Mouse (Mus musculus): ENCODE measurements around the gene Tmem125. TPM values are rescaled to one million over a fixed set of nuclear protein-coding genes. Genes with fewer than 3 reads are reported as not detected.
A peak's percentile ranks its signal among the peaks of the same experiment; 100 is the strongest.
"Not testable (repeated sequence)": the region's sequence is repeated elsewhere in the genome, so short reads cannot be mapped to it uniquely, and the experiment has no call there.

Tmem125 gene
- polyA plus RNA-seq, 2 experiments = 6.0 to 11.1 TPM

- H3K36me3 ChIP-seq (ENCODE audit: control insufficient read depth, insufficient read depth, low read length) = no peaks in the 10 kb centered on the region
- no peak overlapping the region for H3K9ac ChIP-seq (ENCODE audit: low read depth, low read length, severe bottlenecking)
- 71% methylated on average over 3 of the region's 3 CpGs for WGBS
- H3K4me2 ChIP-seq (replicated peaks; ENCODE audit: low read depth, low read length, severe bottlenecking) = no peak overlapping the region
- DNase-seq (ENCODE audit: low spot score) (no peak), ATAC-seq (ENCODE audit: low FRiP score, low read depth) (no peak)
- H3K4me1 ChIP-seq (ENCODE audit: control insufficient read depth, insufficient read depth, low read length) = peaks cover 8% of the 10 kb centered on the region
- peak overlapping the region; percentile 55 for H3K27ac ChIP-seq (replicated peaks; ENCODE audit: low read depth, low read length)
- H3K4me3 ChIP-seq (replicated peaks; ENCODE audit: low read length) = no peak overlapping the region
- H3K9me3 ChIP-seq (ENCODE audit: control insufficient read depth, low read length) = peaks cover 3% of the 10 kb centered on the region
- no peaks in the 10 kb centered on the region for H3K27me3 ChIP-seq (ENCODE audit: control insufficient read depth, insufficient read depth, low read length)
- no peak for TF ChIP-seq POLR2A (IDR thresholded peaks at IDR 0.05; ENCODE audit: borderline replicate concordance, extremely low read depth, insufficient read depth, insufficient read length)
Observed at GRCm38 (mm10) chr4:118564926-118565279, 21.1 kb upstream of the Tmem125 start.

GRCm38 (mm10) chr4:118564062-118564925, 20.4 kb upstream of the Tmem125 start:
- WGBS = 54% methylated on average over 13 of the region's 13 CpGs

GRCm38 (mm10) chr4:118553039-118553649, 9.3 kb upstream of the Tmem125 start:
- no peak for ATAC-seq (ENCODE audit: low FRiP score, low read depth)
- Histone ChIP-seq H3K4me1 (ENCODE audit: control insufficient read depth, insufficient read depth, low read length) (no peaks in the 10 kb centered on the region), H3K27me3 (ENCODE audit: control insufficient read depth, insufficient read depth, low read length) (no peaks in the 10 kb centered on the region), H3K4me2 (replicated peaks; ENCODE audit: low read depth, low read length, severe bottlenecking) (no peak overlapping the region), H3K9me3 (ENCODE audit: control insufficient read depth, low read length) (no peaks in the 10 kb centered on the region), H3K36me3 (ENCODE audit: control insufficient read depth, insufficient read depth, low read length) (no peaks in the 10 kb centered on the region), H3K4me3 (replicated peaks; ENCODE audit: low read length) (no peak overlapping the region), H3K9ac (ENCODE audit: low read depth, low read length, severe bottlenecking) (no peak overlapping the region), H3K27ac (replicated peaks; ENCODE audit: low read depth, low read length) (no peak overlapping the region)
- DNase-seq (ENCODE audit: low spot score) = no peak
- TF ChIP-seq POLR2A (IDR thresholded peaks at IDR 0.05; ENCODE audit: borderline replicate concordance, extremely low read depth, insufficient read depth, insufficient read length) = no peak
- 80% methylated on average over 3 of the region's 3 CpGs for WGBS

More at GRCm38 (mm10) chr4:118564062-118564925, 20.4 kb upstream of the Tmem125 start:
- no peaks in the 10 kb centered on the region for H3K36me3 ChIP-seq (ENCODE audit: control insufficient read depth, insufficient read depth, low read length)
- peak; percentile 73 for ATAC-seq (ENCODE audit: low FRiP score, low read depth)
- H3K27me3 ChIP-seq (ENCODE audit: control insufficient read depth, insufficient read depth, low read length) = no peaks in the 10 kb centered on the region
- no peak overlapping the region for H3K9ac ChIP-seq (ENCODE audit: low read depth, low read length, severe bottlenecking)
- no peak overlapping the region for H3K4me3 ChIP-seq (replicated peaks; ENCODE audit: low read length)
- no peak overlapping the region for H3K4me2 ChIP-seq (replicated peaks; ENCODE audit: low read depth, low read length, severe bottlenecking)
- H3K9me3 ChIP-seq (ENCODE audit: control insufficient read depth, low read length) = peaks cover 3% of the 10 kb centered on the region
- no peak for TF ChIP-seq POLR2A (IDR thresholded peaks at IDR 0.05; ENCODE audit: borderline replicate concordance, extremely low read depth, insufficient read depth, insufficient read length)
- H3K4me1 ChIP-seq (ENCODE audit: control insufficient read depth, insufficient read depth, low read length) = peaks cover 8% of the 10 kb centered on the region
- H3K27ac ChIP-seq (replicated peaks; ENCODE audit: low read depth, low read length) = peak overlapping the region; percentile 85
- DNase-seq (ENCODE audit: low spot score) = peak; percentile 79

GRCm38 (mm10) chr4:118548130-118548480, 4.3 kb upstream of the Tmem125 start:
- WGBS = 87% methylated on average over 10 of the region's 10 CpGs
- not testable (repeated sequence) for H3K9ac ChIP-seq (ENCODE audit: low read depth, low read length, severe bottlenecking)

GRCm38 (mm10) chr4:118547424-118548129, 3.7 kb upstream of the Tmem125 start:
- not testable (repeated sequence) for H3K27ac ChIP-seq (replicated peaks; ENCODE audit: low read depth, low read length); H3K27me3 ChIP-seq (ENCODE audit: control insufficient read depth, insufficient read depth, low read length); H3K9ac ChIP-seq (ENCODE audit: low read depth, low read length, severe bottlenecking)

More at GRCm38 (mm10) chr4:118548130-118548480, 4.3 kb upstream of the Tmem125 start:
- not testable (repeated sequence) for H3K4me2 ChIP-seq (replicated peaks; ENCODE audit: low read depth, low read length, severe bottlenecking); H3K27ac ChIP-seq (replicated peaks; ENCODE audit: low read depth, low read length); H3K36me3 ChIP-seq (ENCODE audit: control insufficient read depth, insufficient read depth, low read length); H3K4me3 ChIP-seq (replicated peaks; ENCODE audit: low read length); ATAC-seq (ENCODE audit: low FRiP score, low read depth); H3K27me3 ChIP-seq (ENCODE audit: control insufficient read depth, insufficient read depth, low read length); H3K9me3 ChIP-seq (ENCODE audit: control insufficient read depth, low read length); H3K4me1 ChIP-seq (ENCODE audit: control insufficient read depth, insufficient read depth, low read length)
- peak; percentile 55 for DNase-seq (ENCODE audit: low spot score)

More at GRCm38 (mm10) chr4:118547424-118548129, 3.7 kb upstream of the Tmem125 start:
- not testable (repeated sequence) for DNase-seq (ENCODE audit: low spot score); H3K36me3 ChIP-seq (ENCODE audit: control insufficient read depth, insufficient read depth, low read length); ATAC-seq (ENCODE audit: low FRiP score, low read depth); H3K4me2 ChIP-seq (replicated peaks; ENCODE audit: low read depth, low read length, severe bottlenecking); H3K9me3 ChIP-seq (ENCODE audit: control insufficient read depth, low read length); H3K4me3 ChIP-seq (replicated peaks; ENCODE audit: low read length); H3K4me1 ChIP-seq (ENCODE audit: control insufficient read depth, insufficient read depth, low read length)
- WGBS = 87% methylated on average over 22 of the region's 23 CpGs

All from limb, embryonic 14.5 days (tissue).